Mouse (Mus musculus): ENCODE data around the gene Enpp3. TPM values are rescaled to one million over a fixed set of nuclear protein-coding genes. Genes with fewer than 3 reads are reported as not detected.

The Enpp3 gene
- under 1 TPM in 1 of 2 experiments, not detected in 1; 0.27 TPM for total RNA-seq (2021)
- long read RNA-seq, experiment 1, full-length matches to known transcripts, result 1 of 1 reads
- long read RNA-seq, experiment 1, partial matches to known transcripts, result 0 of 1 reads
- long read RNA-seq, experiment 1, other reads (novel, unspliced or antisense), result 0 of 1 reads
- long read RNA-seq, experiment 2, result 0 reads

- no peak for TF ChIP-seq CTCF (IDR thresholded peaks at IDR 0.05)
- intact Hi-C loops (cut with DNase I), result no loop called here
- no peak for DNase-seq (ENCODE audit: extremely low spot score in 1 of 2, low spot score in 2 of 2)
- no peak within 1 kb of the TSS for H3K27ac ChIP-seq
- H3K4me3 ChIP-seq, result no peak within 1 kb of the TSS
These were observed at the start of gene Enpp3 for GRCm38 (mm10) chr10:24842676-24843075. TSS of gene Enpp3 (minus strand) at chr10:24842823.

- DNase-seq (ENCODE audit: extremely low spot score in 1 of 2, low spot score in 2 of 2), result no peak
- no peak for TF ChIP-seq CTCF (IDR thresholded peaks at IDR 0.05)
- no peak overlapping the region for H3K27ac ChIP-seq
- no peak overlapping the region for H3K4me3 ChIP-seq
- intact Hi-C loops (cut with DNase I), result no loop called here
These were observed 45.7 kb upstream of the Enpp3 start for GRCm38 (mm10) chr10:24888343-24888742.

GRCm38 (mm10) chr10:24886008-24886407 is 43.4 kb upstream of the Enpp3 start:
- Histone ChIP-seq H3K4me3 (no peak overlapping the region), H3K27ac (no peak overlapping the region)
- intact Hi-C loops (cut with DNase I), result no loop called here
- TF ChIP-seq CTCF (IDR thresholded peaks at IDR 0.05), result peak; percentile 54
- no peak for DNase-seq (ENCODE audit: extremely low spot score in 1 of 2, low spot score in 2 of 2)

GRCm38 (mm10) chr10:24873624-24874023 is 31.0 kb upstream of the Enpp3 start:
- intact Hi-C loops (cut with DNase I), result no loop called here
- Histone ChIP-seq H3K4me3 (no peak overlapping the region), H3K27ac (no peak overlapping the region)
- TF ChIP-seq CTCF (IDR thresholded peaks at IDR 0.05), result peak; percentile 20; the same call in 1 of the 2 replicates
- DNase-seq (ENCODE audit: extremely low spot score in 1 of 2, low spot score in 2 of 2), result no peak

- peak; percentile 97 to 99 for DNase-seq (ENCODE audit: extremely low spot score in 1 of 2, low spot score in 2 of 2)
- H3K4me3 ChIP-seq, result peak within 1 kb of the TSS; percentile 84
- intact Hi-C loops (cut with DNase I), result loop anchor here (1.0 to 5.0 kb wide), 3 partner anchors 73 to 367 kb away; no protein-coding TSS in a partner anchor
- peak; percentile 93 for TF ChIP-seq CTCF (IDR thresholded peaks at IDR 0.05)
- peak within 1 kb of the TSS; percentile 54 for H3K27ac ChIP-seq
These were observed 27.2 kb upstream of the Enpp3 start, which contains the start of gene Med23 for GRCm38 (mm10) chr10:24869760-24870290. TSS of gene Med23 (plus strand) at chr10:24869986.

- no peak for DNase-seq (ENCODE audit: extremely low spot score in 1 of 2, low spot score in 2 of 2)
- TF ChIP-seq CTCF (IDR thresholded peaks at IDR 0.05), result no peak; the same call in 1 of the 2 replicates
- intact Hi-C loops (cut with DNase I), result no loop called here
- Histone ChIP-seq H3K27ac (no peak overlapping the region), H3K4me3 (no peak overlapping the region)
These were observed 21.8 kb upstream of the Enpp3 start for GRCm38 (mm10) chr10:24864434-24864833.

GRCm38 (mm10) chr10:24863146-24863545 is 20.5 kb upstream of the Enpp3 start:
- intact Hi-C loops (cut with DNase I), result no loop called here

GRCm38 (mm10) chr10:24841998-24842397 is 625 bp downstream of the Enpp3 start:
- H3K27ac ChIP-seq, result no peak overlapping the region
- TF ChIP-seq CTCF (IDR thresholded peaks at IDR 0.05), result no peak
- intact Hi-C loops (cut with DNase I), result no loop called here
- H3K4me3 ChIP-seq, result no peak overlapping the region
- no peak for DNase-seq (ENCODE audit: extremely low spot score in 1 of 2, low spot score in 2 of 2)

More at GRCm38 (mm10) chr10:24863146-24863545, 20.5 kb upstream of the Enpp3 start:
- H3K4me3 ChIP-seq, result no peak overlapping the region
- no peak overlapping the region for H3K27ac ChIP-seq
- no peak for TF ChIP-seq CTCF (IDR thresholded peaks at IDR 0.05)
- DNase-seq (ENCODE audit: extremely low spot score in 1 of 2, low spot score in 2 of 2), result no peak

GRCm38 (mm10) chr10:24840795-24841194 is 1.8 kb downstream of the Enpp3 start:
- no peak overlapping the region for H3K4me3 ChIP-seq
- DNase-seq (ENCODE audit: extremely low spot score in 1 of 2, low spot score in 2 of 2), result no peak
- no peak overlapping the region for H3K27ac ChIP-seq
- TF ChIP-seq CTCF (IDR thresholded peaks at IDR 0.05), result no peak
- intact Hi-C loops (cut with DNase I), result no loop called here

GRCm38 (mm10) chr10:24836366-24837038 is 6.1 kb downstream of the Enpp3 start:
- intact Hi-C loops (cut with DNase I), result no loop called here
- no peak for DNase-seq (ENCODE audit: extremely low spot score in 1 of 2, low spot score in 2 of 2)
- Histone ChIP-seq H3K27ac (no peak overlapping the region), H3K4me3 (no peak overlapping the region)
- no peak for TF ChIP-seq CTCF (IDR thresholded peaks at IDR 0.05)

- no peak for TF ChIP-seq CTCF (IDR thresholded peaks at IDR 0.05)
- Histone ChIP-seq H3K27ac (no peak overlapping the region), H3K4me3 (no peak overlapping the region)
- DNase-seq (ENCODE audit: extremely low spot score in 1 of 2, low spot score in 2 of 2), result no peak
- intact Hi-C loops (cut with DNase I), result no loop called here
These were observed 6.8 kb downstream of the Enpp3 start for GRCm38 (mm10) chr10:24835702-24836342.
